Mouse (Mus musculus): ENCODE measurements around the gene Sh3bp2. TPM values are rescaled to one million over a fixed set of nuclear protein-coding genes. Genes with fewer than 3 reads are reported as not detected.
"Not testable (repeated sequence)": the region's sequence is repeated elsewhere in the genome, so short reads cannot be mapped to it uniquely, and the experiment has no call there.

Sh3bp2 gene
- polyA plus RNA-seq, 1 experiment, result 17.1 TPM

DNA sequence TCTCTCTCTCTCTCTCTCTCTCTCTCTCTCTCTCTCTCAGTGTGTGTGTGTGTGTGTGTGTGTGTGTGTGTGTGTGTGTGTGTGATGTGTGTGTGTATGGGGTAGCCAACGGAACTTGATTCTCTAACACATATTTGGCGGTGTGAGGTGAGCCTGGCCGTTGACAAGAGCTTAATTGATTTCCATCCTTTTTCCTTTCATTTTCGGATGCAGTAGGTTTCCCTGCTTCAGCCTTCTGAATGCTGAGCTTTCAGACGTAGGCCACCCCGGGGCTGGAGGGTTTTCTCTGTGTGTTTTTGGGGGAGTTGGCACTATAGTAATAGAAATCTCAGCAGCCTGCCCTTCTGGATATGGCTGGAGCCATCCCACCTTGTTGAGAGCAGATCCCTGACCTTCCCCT lies 24.6 kb downstream of the Sh3bp2 start:
- TF ChIP-seq FLI1 (IDR thresholded peaks at IDR 0.05; ENCODE audit: low read length) (no peak), GATA1 (IDR thresholded peaks at IDR 0.05; ENCODE audit: borderline replicate concordance, low read length) (no peak)
- no peaks in the 10 kb centered on the region for H3K27me3 ChIP-seq (replicated peaks)
- peak overlapping the region; percentile 92 for H3K4me3 ChIP-seq (replicated peaks)
- peaks cover 63% of the 10 kb centered on the region for H3K4me1 ChIP-seq
- H3K36me3 ChIP-seq (replicated peaks; ENCODE audit: low read length), result peaks cover 66% of the 10 kb centered on the region
- no peaks in the 10 kb centered on the region for H3K9me3 ChIP-seq

- TF ChIP-seq FLI1 (IDR thresholded peaks at IDR 0.05; ENCODE audit: low read length) (no peak), GATA1 (IDR thresholded peaks at IDR 0.05; ENCODE audit: borderline replicate concordance, low read length) (no peak)
- Histone ChIP-seq H3K4me1 (peaks cover 48% of the 10 kb centered on the region), H3K27me3 (replicated peaks) (no peaks in the 10 kb centered on the region), H3K36me3 (replicated peaks; ENCODE audit: low read length) (peaks cover 66% of the 10 kb centered on the region), H3K4me3 (replicated peaks) (no peak overlapping the region), H3K9me3 (no peaks in the 10 kb centered on the region)
Measured at GRCm38 (mm10) chr5:34551821-34552220, 26.2 kb downstream of the Sh3bp2 start.

- no peak for TF ChIP-seq FLI1 (IDR thresholded peaks at IDR 0.05; ENCODE audit: low read length)
- TF ChIP-seq GATA1 (IDR thresholded peaks at IDR 0.05; ENCODE audit: borderline replicate concordance, low read length), result no peak
- Histone ChIP-seq H3K9me3 (no peaks in the 10 kb centered on the region), H3K27me3 (replicated peaks) (no peaks in the 10 kb centered on the region), H3K4me1 (peaks cover 32% of the 10 kb centered on the region), H3K4me3 (replicated peaks) (no peak overlapping the region), H3K36me3 (replicated peaks; ENCODE audit: low read length) (peaks cover 70% of the 10 kb centered on the region)
Measured at GRCm38 (mm10) chr5:34563854-34564253, 38.2 kb downstream of the Sh3bp2 start.

DNA sequence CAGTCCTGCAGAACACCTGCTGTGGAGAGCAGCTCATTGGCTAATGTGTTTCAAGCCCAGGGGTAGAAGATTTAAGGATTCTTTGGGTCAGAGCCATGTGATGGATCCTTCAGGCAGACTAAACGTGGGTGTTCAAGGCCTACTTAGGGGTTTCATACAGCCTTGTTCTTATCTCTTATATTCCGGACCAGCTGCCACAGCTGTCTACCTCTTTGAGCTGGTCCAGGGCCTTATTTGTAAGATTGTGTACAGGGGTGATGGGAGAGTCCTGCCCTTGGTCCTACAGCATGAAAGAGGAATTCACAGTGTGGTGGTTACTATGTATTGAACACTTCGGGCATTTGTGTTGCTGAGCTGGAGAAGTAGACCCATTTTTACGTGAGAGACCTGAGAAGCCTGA lies 38.7 kb downstream of the Sh3bp2 start:
- no peaks in the 10 kb centered on the region for H3K9me3 ChIP-seq
- H3K36me3 ChIP-seq (replicated peaks; ENCODE audit: low read length), result peaks cover 66% of the 10 kb centered on the region
- peaks cover 32% of the 10 kb centered on the region for H3K4me1 ChIP-seq
- H3K4me3 ChIP-seq (replicated peaks), result no peak overlapping the region
- H3K27me3 ChIP-seq (replicated peaks), result no peaks in the 10 kb centered on the region
- TF ChIP-seq FLI1 (IDR thresholded peaks at IDR 0.05; ENCODE audit: low read length), result no peak
- no peak for TF ChIP-seq GATA1 (IDR thresholded peaks at IDR 0.05; ENCODE audit: borderline replicate concordance, low read length)

DNA sequence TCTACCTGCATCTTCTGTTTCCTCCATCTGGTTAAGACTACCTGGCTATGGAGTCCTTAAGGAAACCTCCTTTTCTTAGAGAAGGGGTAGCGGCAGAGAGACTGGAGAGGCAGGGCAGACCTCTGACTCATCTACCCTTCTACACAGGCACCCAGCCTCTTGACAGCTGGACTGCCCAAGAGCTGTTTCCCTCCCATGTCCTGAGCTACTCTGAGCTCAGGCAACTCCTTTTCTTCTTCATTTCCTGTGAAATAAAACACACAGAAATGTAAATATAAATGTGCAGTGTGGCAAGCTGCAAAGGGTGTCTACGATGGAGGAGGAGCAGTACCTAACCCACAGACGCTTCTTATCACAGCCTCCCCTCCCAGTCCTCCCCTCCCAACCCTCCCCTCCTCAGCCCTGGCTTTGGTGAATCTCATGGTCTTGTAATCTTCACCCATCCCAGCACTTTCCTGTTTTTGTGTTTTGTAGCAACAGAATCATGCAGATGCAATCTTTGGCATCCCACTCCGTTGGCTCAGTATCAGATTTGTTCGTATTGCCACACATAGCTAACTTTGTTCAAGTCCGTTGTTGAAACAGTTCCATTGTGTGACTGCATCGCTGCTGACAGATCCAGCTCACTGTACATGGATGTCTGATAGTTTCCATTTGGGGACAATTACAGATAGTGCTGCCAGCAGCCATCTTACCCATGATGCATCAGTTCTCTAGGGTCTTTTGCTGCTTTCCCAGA lies 40.1 kb downstream of the Sh3bp2 start:
- TF ChIP-seq FLI1 (IDR thresholded peaks at IDR 0.05; ENCODE audit: low read length), result no peak
- no peak for TF ChIP-seq GATA1 (IDR thresholded peaks at IDR 0.05; ENCODE audit: borderline replicate concordance, low read length)
- H3K9me3 ChIP-seq, result no peaks in the 10 kb centered on the region
- peaks cover 56% of the 10 kb centered on the region for H3K36me3 ChIP-seq (replicated peaks; ENCODE audit: low read length)
- no peaks in the 10 kb centered on the region for H3K27me3 ChIP-seq (replicated peaks)
- no peak overlapping the region for H3K4me3 ChIP-seq (replicated peaks)
- H3K4me1 ChIP-seq, result peaks cover 32% of the 10 kb centered on the region

DNA sequence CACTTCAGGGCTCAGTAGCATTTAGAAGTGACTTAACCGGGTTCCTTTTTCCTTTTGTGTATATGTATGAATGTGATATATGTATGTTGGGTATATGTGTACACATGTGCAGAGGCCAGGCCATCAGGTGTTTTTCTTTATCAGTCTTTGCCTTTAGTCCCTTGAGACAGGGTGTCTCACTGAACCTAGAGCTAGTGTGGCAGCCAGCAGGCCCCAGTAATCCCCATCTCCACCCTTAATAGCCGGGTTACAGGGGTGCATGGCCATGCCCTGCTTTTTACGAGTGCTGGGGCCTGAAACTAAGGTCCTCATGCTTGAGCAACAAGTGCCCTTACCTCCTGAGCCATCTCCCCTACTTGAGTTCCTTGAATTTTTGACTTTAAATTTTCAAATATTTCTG lies 45.9 kb downstream of the Sh3bp2 start:
- H3K36me3 ChIP-seq (replicated peaks; ENCODE audit: low read length), result peaks cover 10% of the 10 kb centered on the region
- no peaks in the 10 kb centered on the region for H3K9me3 ChIP-seq
- TF ChIP-seq FLI1 (IDR thresholded peaks at IDR 0.05; ENCODE audit: low read length) (no peak), GATA1 (IDR thresholded peaks at IDR 0.05; ENCODE audit: borderline replicate concordance, low read length) (no peak)
- no peak overlapping the region for H3K4me3 ChIP-seq (replicated peaks)
- H3K4me1 ChIP-seq, result peaks cover 30% of the 10 kb centered on the region
- H3K27me3 ChIP-seq (replicated peaks), result no peaks in the 10 kb centered on the region

GRCm38 (mm10) chr5:34572568-34572967 lies 46.9 kb downstream of the Sh3bp2 start:
- Histone ChIP-seq H3K36me3 (replicated peaks; ENCODE audit: low read length) (peaks cover 20% of the 10 kb centered on the region), H3K4me1 (peaks cover 39% of the 10 kb centered on the region), H3K4me3 (replicated peaks) (peak overlapping the region; percentile 93)
- H3K27me3 ChIP-seq (replicated peaks); H3K9me3 ChIP-seq: not testable (repeated sequence)

GRCm38 (mm10) chr5:34573268-34574221 lies 47.9 kb downstream of the Sh3bp2 start, which contains the start of gene Add1:
TSS of gene Add1 (plus strand) at chr5:34573664.
- H3K36me3 ChIP-seq (replicated peaks; ENCODE audit: low read length), result peaks cover 24% of the 10 kb centered on the region
- H3K9me3 ChIP-seq, result no peaks in the 10 kb centered on the region
- peaks cover 49% of the 10 kb centered on the region for H3K4me1 ChIP-seq
- no peaks in the 10 kb centered on the region for H3K27me3 ChIP-seq (replicated peaks)
- no peak for TF ChIP-seq FLI1 (IDR thresholded peaks at IDR 0.05; ENCODE audit: low read length)
- peak; percentile 15; the same call in 1 of the 3 replicates for TF ChIP-seq GATA1 (IDR thresholded peaks at IDR 0.05; ENCODE audit: borderline replicate concordance, low read length)
- H3K4me3 ChIP-seq (replicated peaks), result peak within 1 kb of the TSS; percentile 93

GRCm38 (mm10) chr5:34574721-34575120 lies 49.1 kb downstream of the Sh3bp2 start:
- no peak for TF ChIP-seq GATA1 (IDR thresholded peaks at IDR 0.05; ENCODE audit: borderline replicate concordance, low read length)
- H3K27me3 ChIP-seq (replicated peaks), result no peaks in the 10 kb centered on the region
- peaks cover 27% of the 10 kb centered on the region for H3K36me3 ChIP-seq (replicated peaks; ENCODE audit: low read length)
- peaks cover 55% of the 10 kb centered on the region for H3K4me1 ChIP-seq
- peak overlapping the region; percentile 93 for H3K4me3 ChIP-seq (replicated peaks)
- no peaks in the 10 kb centered on the region for H3K9me3 ChIP-seq

GRCm38 (mm10) chr5:34576286-34576685 lies 50.6 kb downstream of the Sh3bp2 start:
- TF ChIP-seq FLI1 (IDR thresholded peaks at IDR 0.05; ENCODE audit: low read length) (no peak), GATA1 (IDR thresholded peaks at IDR 0.05; ENCODE audit: borderline replicate concordance, low read length) (no peak)

More at GRCm38 (mm10) chr5:34576286-34576685, 50.6 kb downstream of the Sh3bp2 start:
- Histone ChIP-seq H3K27me3 (replicated peaks) (no peaks in the 10 kb centered on the region), H3K36me3 (replicated peaks; ENCODE audit: low read length) (peaks cover 21% of the 10 kb centered on the region), H3K4me3 (replicated peaks) (no peak overlapping the region), H3K4me1 (peaks cover 61% of the 10 kb centered on the region), H3K9me3 (no peaks in the 10 kb centered on the region)
